Mouse (Mus musculus) megakaryocyte, embryonic 14.5 days (primary cell): ENCODE data around the gene Emcn.

Experiments
- FLI1 ChIP-seq: IDR thresholded peaks from 2 replicates; pipeline ENCODE4 v1.6.1; 2012; ENCODE audit warnings: low read length, inconsistent platforms, mixed read lengths
- GATA1 ChIP-seq: IDR thresholded peaks from 3 replicates; pipeline ENCODE4 v1.6.1; 2012; ENCODE audit warnings: mixed read lengths, low read length, inconsistent platforms, borderline replicate concordance

DNA sequence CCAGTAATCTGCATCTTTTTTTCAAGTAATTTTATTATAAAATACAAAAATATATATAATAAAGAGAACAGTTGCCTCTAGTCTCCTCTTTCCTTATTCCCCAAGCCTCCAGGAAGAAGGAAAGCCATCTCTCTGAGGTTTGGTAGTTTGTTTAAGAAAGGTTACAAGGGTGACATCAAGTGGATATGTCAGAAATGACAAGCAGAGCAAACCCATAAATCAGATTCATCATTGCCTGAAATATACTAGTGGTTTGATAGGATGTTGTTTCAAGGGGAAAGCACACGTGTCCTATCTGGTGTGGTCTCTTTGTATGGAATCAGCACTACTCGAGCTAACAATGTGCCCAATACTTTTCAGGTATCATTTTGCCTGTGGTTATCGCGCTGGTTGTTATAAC is 77.8 kb downstream of the Emcn start:
- TF ChIP-seq GATA1 (no peak), FLI1 (no peak)
